In genomic region chr8:123101735-123102685, GRCm38 (mm10) we compare ENCODE assay signal across 8 mouse cellular contexts. TPM values are rescaled to one million over a fixed set of nuclear protein-coding genes. Genes with fewer than 3 reads are reported as not detected.
DNase-seq lines count a peak whose midpoint lies in the region; ATAC-seq lines count a peak whose summit lies in the region.

TSS of gene Rpl13 (plus strand) at chr8:123102350.

- peaks cover 10% of the 10 kb centered on the region for H3K4me1 ChIP-seq in lung, embryonic 16.5 days (replicated peaks; ENCODE audit: control insufficient read depth, insufficient read depth, low read length)

- peak within 1 kb of the TSS; percentile 97 for H3K9ac ChIP-seq in lung, embryonic 16.5 days (ENCODE audit: low read length)

- H3K27me3 ChIP-seq in lung, embryonic 16.5 days (ENCODE audit: control insufficient read depth, insufficient read depth, low read depth, low read length) = no peaks in the 10 kb centered on the region

- ATAC-seq in hematopoietic stem cell, adult 5-6 weeks (replicated peaks in 1 of 2; ENCODE audit: insufficient read depth in 1 of 2, low FRiP score in 2 of 2, low TSS enrichment in 1 of 2, low read depth in 1 of 2, poor library complexity in 2 of 2, severe bottlenecking in 2 of 2) = peak; percentile 93 to 95
- ATAC-seq in lung, embryonic 16.5 days (ENCODE audit: low read depth) = peak; percentile 97

- H3K4me3 ChIP-seq in lung, embryonic 16.5 days (ENCODE audit: low read length) = peak within 1 kb of the TSS; percentile 81

- peak; percentile 90 for DNase-seq in MEL-GATA-1-ER (ENCODE audit: extremely low read depth, low read depth)
- DNase-seq in cerebellum, adult 8-10 months = peak; percentile 98
- peak; percentile 97 for DNase-seq in forelimb bud, embryonic 11.5 days (ENCODE audit: low read depth, low spot score)
- peak; percentile 94 for DNase-seq in layer of hippocampus, adult 9-10 months (ENCODE audit: low spot score)
- peak; percentile 96 for DNase-seq in ovary, postnatal 10 days (ENCODE audit: low spot score)
- DNase-seq in thymus, postnatal 10 days (ENCODE audit: low spot score in 2 of 2) = peak; percentile 94

- peaks cover 32% of the 10 kb centered on the region for H3K36me3 ChIP-seq in lung, embryonic 16.5 days (ENCODE audit: control insufficient read depth, insufficient read depth, low read length)

- H3K4me2 ChIP-seq in lung, embryonic 16.5 days (ENCODE audit: low read depth, low read length) = peak within 1 kb of the TSS; percentile 86

- peak within 1 kb of the TSS; percentile 83 for H3K27ac ChIP-seq in lung, embryonic 16.5 days (ENCODE audit: low read length)

- H3K9me3 ChIP-seq in lung, embryonic 16.5 days (ENCODE audit: control insufficient read depth, low read length) = no peaks in the 10 kb centered on the region

- 1% methylated on average over 53 of the region's 56 CpGs for WGBS in lung, embryonic 16.5 days

RNA-seq across cellular contexts. Expression of gene Rpl13, which starts in this region (rescaled TPM):
- total RNA-seq in hematopoietic stem cell, adult 5-6 weeks (2017) = 2,996 and 3,898 TPM in 2 replicates
- polyA plus RNA-seq in lung, embryonic 16.5 days (2015; fragmentation: Nextera tagmentation; extraction: Ambion mirVana) = 1,316 and 1,484 TPM in 2 replicates

Comparison
In these comparisons a context has a peak if more than half of its experiments do, and no peak if none do; other contexts are left out.
1. Peak in every context shown above with its lines: DNase-seq, ATAC-seq, H3K4me3 ChIP-seq and H3K27ac ChIP-seq.